Mouse (Mus musculus) Muller cell, postnatal 12 days (primary cell): ENCODE data around the gene Adam3.

Experiments
- DNase-seq: peaks from one replicate; pipeline ENCODE4 v3.0.0-alpha.2; 2015; ENCODE audit errors: inconsistent ontology term

The Adam3 gene

DNA sequence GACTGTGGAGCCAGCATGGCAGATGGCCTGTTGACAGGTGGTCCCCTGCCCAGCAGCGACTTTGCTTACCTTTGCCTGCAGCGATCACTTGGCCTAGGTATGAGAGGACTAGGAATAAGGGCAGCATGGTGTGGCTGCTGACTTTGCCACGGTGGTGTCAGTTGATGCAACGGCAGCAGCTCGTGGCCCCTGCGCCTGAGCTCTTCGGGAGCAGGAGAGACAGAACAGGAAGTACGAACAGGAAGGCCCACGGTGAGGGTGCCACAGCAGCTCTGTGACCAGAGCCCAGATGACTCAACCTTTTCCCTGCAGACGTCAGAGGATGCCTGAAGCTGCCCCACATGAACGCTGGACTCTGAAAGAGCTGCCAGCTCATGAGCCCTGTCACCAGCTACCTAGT, at the start of gene Adam3:
Adam3 (minus strand) TSS at position 223 of the 400 bp plus-strand sequence.
- no peak for DNase-seq

DNA sequence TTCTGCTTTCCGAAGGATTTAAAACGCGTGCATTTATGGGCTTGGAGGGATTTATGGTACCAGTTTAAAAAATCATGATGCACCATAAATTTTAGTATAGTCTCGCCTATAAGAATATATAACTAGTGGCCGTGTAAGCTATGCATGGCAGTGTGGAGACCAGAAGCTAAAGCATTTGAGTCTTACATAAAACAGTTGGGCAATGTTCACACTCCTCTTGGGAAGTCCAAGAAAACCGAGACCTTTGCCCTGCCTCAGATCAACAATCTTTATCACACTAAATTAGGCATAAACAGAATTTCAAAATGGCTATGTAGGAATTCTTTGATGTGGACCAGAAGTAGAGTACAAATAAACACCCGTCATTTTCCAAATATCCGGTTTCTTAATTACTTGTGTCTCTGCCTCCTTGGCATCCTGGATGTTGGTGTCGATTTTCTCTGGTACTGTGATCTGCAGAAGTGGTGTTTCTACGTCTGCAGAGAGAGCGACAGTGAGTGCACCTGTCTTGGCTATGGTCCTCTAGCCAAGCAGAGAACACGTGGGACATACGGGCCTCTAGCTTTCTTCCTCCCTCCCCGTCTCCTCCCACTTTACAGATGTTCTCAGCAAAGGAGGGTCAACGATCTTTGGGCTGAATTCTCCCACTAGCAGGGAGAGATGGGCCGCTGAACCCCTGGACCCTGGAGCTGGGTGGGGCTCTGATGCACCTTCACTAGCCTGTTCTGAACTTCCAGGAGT, 596 bp downstream of the Adam3 start:
- DNase-seq: no peak
